Mouse (Mus musculus) heart, embryonic 11.5 days (tissue): Measurements from ENCODE around the gene Gm20458. TPM values are rescaled to one million over a fixed set of nuclear protein-coding genes. Genes with fewer than 3 reads are reported as not detected.

Experiments used
- ATAC-seq: fragments of 200-750 bp; cut with Nextera tagmentation; replicated peaks from 2 replicates; pipeline ENCODE4 v1.8.0; 2017; ENCODE audit warnings: moderate library complexity; ENCODE audit not compliant: insufficient number of reproducible peaks, low FRiP score, low TSS enrichment
- H3K27ac ChIP-seq: fragments of 300-500 bp; sonication (generic); 2 replicates; pipeline ENCODE4 v1.5.1; 2014; ENCODE audit warnings: mild to moderate bottlenecking, low read depth, low read length
- H3K27me3 ChIP-seq: fragments of 300-500 bp; sonication (generic); 2 replicates; pipeline ENCODE4 v1.6.1; 2014; ENCODE audit warnings: mild to moderate bottlenecking, low read length, mixed read lengths; ENCODE audit not compliant: control insufficient read depth, insufficient read depth
- H3K36me3 ChIP-seq: fragments of 300-500 bp; sonication (generic); 2 replicates; pipeline ENCODE4 v1.6.1; 2014; ENCODE audit warnings: mild to moderate bottlenecking, low read length, moderate library complexity, mixed read lengths; ENCODE audit not compliant: control insufficient read depth, insufficient read depth
- H3K4me1 ChIP-seq: fragments of 300-500 bp; sonication (generic); 2 replicates; pipeline ENCODE4 v1.6.1; 2014; ENCODE audit warnings: low read length; ENCODE audit not compliant: control insufficient read depth, insufficient read depth
- H3K4me2 ChIP-seq: fragments of 300-500 bp; sonication (generic); 2 replicates; pipeline ENCODE4 v1.6.1; 2014; ENCODE audit warnings: mild to moderate bottlenecking, moderate library complexity
- H3K4me3 ChIP-seq: fragments of 300-500 bp; sonication (generic); 2 replicates; pipeline ENCODE4 v1.5.1; 2014; ENCODE audit warnings: low read depth, low read length
- H3K9ac ChIP-seq: fragments of 300-500 bp; sonication (generic); 2 replicates; pipeline ENCODE4 v1.6.1; 2014; ENCODE audit warnings: mild to moderate bottlenecking, low read depth, low read length, moderate library complexity
- H3K9me3 ChIP-seq: fragments of 300-500 bp; sonication (generic); replicated peaks from 2 replicates; pipeline ENCODE4 v1.6.1; 2016; ENCODE audit warnings: low read length; ENCODE audit not compliant: control insufficient read depth
- WGBS: fragments of 180-500 bp; shearing (Covaris S2); extraction: QIAGEN DNeasy Blood & Tissue Kit; methylation state at CpG from one replicate; pipeline ENCODE4 v1.1.7; 2014; ENCODE audit not compliant: insufficient replicate concordance; 5-methylcytosine and 5-hydroxymethylcytosine counted together
- polyA plus RNA-seq: library from polyadenylated mRNA; unstranded; fragments of >200 nt; fragmentation: Nextera tagmentation; extraction: Ambion mirVana; gene quantifications from 2 replicates; pipeline ENCODE4 v1.2.1, GENCODE M21; 2014

The Gm20458 gene
- polyA plus RNA-seq, 1 experiment from 2014 or later: 8.4 TPM

DNA sequence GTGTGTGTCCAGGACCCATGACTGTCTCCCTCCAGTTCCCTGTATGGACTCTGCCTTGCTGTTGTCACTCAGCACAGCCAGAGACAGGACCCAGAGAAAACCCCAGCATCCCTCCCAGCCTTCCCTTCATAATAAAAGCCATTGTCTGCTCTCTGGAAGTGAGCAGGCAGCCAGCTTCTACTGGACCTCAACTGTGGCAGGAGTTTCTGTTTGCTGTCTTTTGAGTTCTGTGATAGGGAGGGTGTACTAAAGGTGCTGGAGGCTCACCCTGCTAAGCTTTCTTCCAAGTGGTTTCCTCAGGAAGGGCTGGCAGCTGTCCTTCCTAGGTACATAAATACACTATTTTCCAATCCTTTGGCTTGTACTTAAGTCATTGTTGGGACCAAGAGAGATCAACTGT is 4.4 kb downstream of the Gm20458 start:
- H3K4me3 ChIP-seq: no peak overlapping the region
- H3K27me3 ChIP-seq: no peaks in the 10 kb centered on the region
- no peaks in the 10 kb centered on the region for H3K9me3 ChIP-seq
- no peak overlapping the region for H3K27ac ChIP-seq
- H3K36me3 ChIP-seq: peaks cover 4% of the 10 kb centered on the region
- H3K4me2 ChIP-seq: no peak overlapping the region
- ATAC-seq: no peak
- H3K9ac ChIP-seq: no peak overlapping the region
- H3K4me1 ChIP-seq: peaks cover 9% of the 10 kb centered on the region

GRCm38 (mm10) chr2:164466787-164467186 is 6.0 kb downstream of the Gm20458 start:
- Histone ChIP-seq H3K9ac (no peak overlapping the region), H3K9me3 (no peaks in the 10 kb centered on the region)

GRCm38 (mm10) chr2:164470254-164470653 is 9.5 kb downstream of the Gm20458 start:
- no peaks in the 10 kb centered on the region; the same call in 1 of the 2 replicates for H3K36me3 ChIP-seq
- H3K4me1 ChIP-seq: no peaks in the 10 kb centered on the region
- ATAC-seq: no peak
- WGBS: 28% methylated on average over 10 of the region's 10 CpGs
- H3K27ac ChIP-seq: no peak overlapping the region
- H3K9me3 ChIP-seq: no peaks in the 10 kb centered on the region
- no peak overlapping the region for H3K9ac ChIP-seq
- H3K27me3 ChIP-seq: no peaks in the 10 kb centered on the region
- no peak overlapping the region for H3K4me2 ChIP-seq
- H3K4me3 ChIP-seq: no peak overlapping the region

More at GRCm38 (mm10) chr2:164466787-164467186, 6.0 kb downstream of the Gm20458 start:
- Histone ChIP-seq H3K4me1 (peaks cover 6% of the 10 kb centered on the region), H3K4me2 (no peak overlapping the region), H3K36me3 (peaks cover 4% of the 10 kb centered on the region), H3K4me3 (no peak overlapping the region), H3K27ac (no peak overlapping the region), H3K27me3 (no peaks in the 10 kb centered on the region)
- 62% methylated on average over 5 of the region's 5 CpGs for WGBS
- ATAC-seq: no peak

DNA sequence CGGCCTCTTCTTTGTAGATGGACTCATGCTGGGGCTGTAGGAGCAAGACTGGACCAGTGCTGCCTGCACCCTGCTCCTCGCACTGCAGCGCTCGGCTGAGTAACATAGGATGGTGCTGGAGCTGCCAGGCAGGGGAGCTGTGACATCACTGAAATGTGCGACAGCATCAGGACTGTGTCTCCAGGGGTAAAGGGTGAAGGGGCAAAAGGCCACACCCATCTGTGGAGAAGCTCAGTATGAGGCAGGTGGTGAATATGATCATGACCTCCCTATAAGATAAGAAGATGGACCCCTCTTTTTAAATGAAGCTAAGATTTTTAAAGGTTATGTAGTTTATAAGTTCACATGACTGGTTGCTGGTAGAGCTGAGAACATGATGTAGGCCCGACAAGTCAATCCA is 12.9 kb downstream of the Gm20458 start, which contains the start of gene Trp53tg5:
Trp53tg5 (minus strand) TSS at position 101 of the 400 bp plus-strand sequence.
- Histone ChIP-seq H3K27me3 (no peaks in the 10 kb centered on the region), H3K4me1 (no peaks in the 10 kb centered on the region), H3K4me2 (no peak within 1 kb of the TSS), H3K9ac (peak within 1 kb of the TSS; percentile 22; the same call in 1 of the 2 replicates), H3K27ac (no peak within 1 kb of the TSS), H3K36me3 (no peaks in the 10 kb centered on the region), H3K4me3 (no peak within 1 kb of the TSS), H3K9me3 (no peaks in the 10 kb centered on the region)
- 83% methylated on average over 6 of the region's 6 CpGs for WGBS
- ATAC-seq: 0 out of 2 replicates have a peak, but pooled peaks have one; percentile 7

DNA sequence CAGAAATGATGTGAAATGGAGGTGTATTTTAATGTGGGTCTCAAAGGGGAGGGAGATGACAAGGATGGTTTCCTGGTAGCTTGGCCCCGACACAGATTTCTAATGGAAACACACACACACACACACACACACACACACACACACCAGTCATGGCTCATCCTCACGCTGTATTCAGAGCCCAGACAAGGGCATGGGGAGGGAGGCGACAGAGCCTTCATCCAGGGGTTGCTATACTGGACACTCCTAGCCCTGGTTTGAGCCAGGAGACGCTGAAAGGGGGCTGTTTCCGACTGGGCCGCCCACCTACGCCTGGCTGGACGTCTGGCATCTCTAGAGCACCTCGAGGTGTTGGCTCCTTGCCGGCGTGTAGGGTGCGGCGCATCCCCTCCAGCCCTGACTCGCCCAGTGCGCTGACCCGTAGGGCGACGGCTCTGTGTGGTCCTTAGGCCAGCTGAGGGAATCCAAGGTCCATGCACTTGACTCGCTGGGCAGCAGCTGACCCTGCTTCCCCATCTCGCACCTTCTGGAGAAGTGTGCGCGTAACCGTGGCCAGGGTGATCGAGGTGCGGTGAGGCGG is 25.0 kb downstream of the Gm20458 start, which contains the start of gene Dbndd2:
Dbndd2 (plus strand) TSS at position 426 of the 577 bp plus-strand sequence.
- 1% methylated on average over 26 of the region's 26 CpGs for WGBS
- H3K27me3 ChIP-seq: peaks cover 13% of the 10 kb centered on the region
- peak within 1 kb of the TSS; percentile 86 for H3K4me3 ChIP-seq
- peak within 1 kb of the TSS; percentile 31 for H3K27ac ChIP-seq
- H3K9ac ChIP-seq: peak within 1 kb of the TSS; percentile 81
- H3K4me2 ChIP-seq: peak within 1 kb of the TSS; percentile 98
- no peaks in the 10 kb centered on the region for H3K36me3 ChIP-seq
- H3K9me3 ChIP-seq: no peaks in the 10 kb centered on the region
- 0 out of 2 replicates have a peak, but pooled peaks have one; percentile 33 for ATAC-seq
- peaks cover 11% of the 10 kb centered on the region; the same call in 1 of the 2 replicates for H3K4me1 ChIP-seq

DNA sequence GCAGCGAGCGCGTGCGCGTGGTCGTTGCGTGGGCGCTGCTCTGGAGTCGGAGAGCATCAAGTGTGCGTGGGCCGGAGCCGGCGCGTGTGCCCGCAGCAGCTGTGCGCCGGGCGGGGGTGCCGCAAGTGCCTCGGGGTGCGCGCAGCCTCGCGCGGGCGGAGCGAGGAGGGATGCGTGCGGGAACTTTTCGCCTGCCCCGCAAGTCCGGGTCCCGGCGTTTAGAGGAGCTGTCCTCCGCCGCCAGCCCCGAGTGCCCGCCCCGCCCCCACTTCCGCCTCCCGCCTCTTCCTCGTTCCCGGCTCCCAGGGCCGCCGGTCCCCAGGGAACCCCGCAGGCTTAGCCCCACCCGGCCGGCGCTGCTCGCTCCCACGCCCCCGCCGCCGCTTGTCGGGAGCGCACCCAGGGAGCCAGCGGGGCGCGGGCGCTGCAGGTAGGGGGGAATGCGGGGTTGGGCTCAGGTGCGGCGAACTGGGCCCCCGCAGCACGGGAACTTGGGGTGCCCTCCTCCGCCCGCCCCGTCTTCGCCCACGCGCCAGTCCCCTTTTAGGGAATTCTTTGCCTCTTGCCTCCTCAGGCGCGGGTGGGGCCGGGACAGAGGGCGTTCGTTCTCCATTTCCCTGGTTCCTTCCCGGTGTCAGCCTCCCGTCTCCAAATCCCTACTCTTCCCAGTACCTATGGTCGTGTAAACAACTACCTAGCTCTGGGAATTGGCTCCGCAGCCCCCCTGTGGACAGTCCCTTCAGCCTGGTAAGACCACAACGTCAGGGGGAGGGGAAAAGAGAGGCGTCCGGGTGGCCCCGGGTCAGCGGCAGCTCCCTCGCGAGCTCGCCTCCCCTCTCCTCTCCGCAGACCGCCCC is 25.7 kb downstream of the Gm20458 start:
- Histone ChIP-seq H3K27me3 (peaks cover 13% of the 10 kb centered on the region), H3K9ac (peak overlapping the region; percentile 81), H3K9me3 (no peaks in the 10 kb centered on the region), H3K4me1 (peaks cover 11% of the 10 kb centered on the region; the same call in 1 of the 2 replicates), H3K4me2 (peak overlapping the region; percentile 98), H3K4me3 (peak overlapping the region; percentile 86), H3K27ac (peak overlapping the region; percentile 31), H3K36me3 (no peaks in the 10 kb centered on the region)
- under 1% methylated on average over 76 of the region's 90 CpGs for WGBS
- ATAC-seq: peak; percentile 50

- 9% methylated on average over 11 of the region's 11 CpGs for WGBS
- peak overlapping the region; percentile 98 for H3K4me2 ChIP-seq
- H3K27me3 ChIP-seq: peaks cover 13% of the 10 kb centered on the region
- H3K9ac ChIP-seq: peak overlapping the region; percentile 81; the same call in 1 of the 2 replicates
- H3K4me1 ChIP-seq: peaks cover 11% of the 10 kb centered on the region; the same call in 1 of the 2 replicates
- no peak for ATAC-seq
- peak overlapping the region; percentile 31; the same call in 1 of the 2 replicates for H3K27ac ChIP-seq
- no peaks in the 10 kb centered on the region for H3K9me3 ChIP-seq
- H3K36me3 ChIP-seq: no peaks in the 10 kb centered on the region
- peak overlapping the region; percentile 86 for H3K4me3 ChIP-seq
Measured at GRCm38 (mm10) chr2:164487115-164487527, 26.4 kb downstream of the Gm20458 start.

DNA sequence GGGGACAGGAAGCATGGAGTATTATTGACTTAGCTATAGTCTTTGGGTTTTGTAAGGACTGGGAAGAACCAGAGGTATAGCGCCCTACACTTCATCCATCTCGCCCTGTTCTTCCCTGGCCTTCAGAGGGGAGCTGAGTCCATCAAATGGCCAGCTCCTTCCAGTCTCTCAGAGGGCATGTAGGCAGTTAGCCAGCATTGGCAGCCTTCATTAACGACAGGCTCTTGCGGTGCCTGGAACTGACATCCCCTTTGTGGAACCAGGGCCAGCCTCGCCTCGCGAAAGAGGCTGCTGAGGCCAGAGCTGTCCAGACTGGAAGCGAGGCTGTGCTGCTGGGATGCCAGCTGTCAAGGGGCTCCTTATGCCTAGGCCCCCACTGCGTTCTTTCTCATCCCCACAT is 27.0 kb downstream of the Gm20458 start:
- Histone ChIP-seq H3K9ac (no peak overlapping the region), H3K4me2 (no peak overlapping the region; the same call in 1 of the 2 replicates), H3K4me3 (no peak overlapping the region), H3K36me3 (no peaks in the 10 kb centered on the region), H3K27me3 (peaks cover 13% of the 10 kb centered on the region), H3K4me1 (peaks cover 11% of the 10 kb centered on the region; the same call in 1 of the 2 replicates), H3K27ac (no peak overlapping the region), H3K9me3 (no peaks in the 10 kb centered on the region)
- no peak for ATAC-seq
- 57% methylated on average over 9 of the region's 9 CpGs for WGBS
